Mouse (Mus musculus): ENCODE results near the gene Krt32. TPM values are rescaled to one million over a fixed set of nuclear protein-coding genes. Genes with fewer than 3 reads are reported as not detected.

Krt32 gene
- not detected for total RNA-seq (2021)
- long read RNA-seq, experiment 1 = 0 reads
- long read RNA-seq, experiment 2 = 0 reads

DNA sequence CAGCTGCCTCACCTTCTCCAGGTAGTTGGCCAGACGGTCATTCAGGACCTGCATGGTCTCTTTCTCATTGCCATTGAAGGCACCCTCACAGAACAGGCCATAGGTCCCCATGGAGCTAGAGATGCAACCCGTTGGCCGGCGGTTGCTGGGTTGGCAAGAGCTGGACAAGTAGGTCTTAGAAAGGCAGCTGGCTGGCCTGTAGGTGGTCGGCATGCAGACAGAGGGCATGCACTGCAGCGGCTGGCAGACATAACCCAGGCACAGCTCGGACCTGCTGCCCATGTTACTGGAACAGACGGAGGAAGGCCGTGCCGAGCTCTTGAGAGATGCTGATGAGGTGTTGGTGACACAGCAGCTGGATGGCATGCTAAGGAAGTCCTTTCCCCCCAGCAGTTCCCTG, at the start of gene Krt32:
Gene Krt32 (minus strand): TSS at position 366 of the 400 bp plus-strand sequence.
- DNase-seq = no peak

DNA sequence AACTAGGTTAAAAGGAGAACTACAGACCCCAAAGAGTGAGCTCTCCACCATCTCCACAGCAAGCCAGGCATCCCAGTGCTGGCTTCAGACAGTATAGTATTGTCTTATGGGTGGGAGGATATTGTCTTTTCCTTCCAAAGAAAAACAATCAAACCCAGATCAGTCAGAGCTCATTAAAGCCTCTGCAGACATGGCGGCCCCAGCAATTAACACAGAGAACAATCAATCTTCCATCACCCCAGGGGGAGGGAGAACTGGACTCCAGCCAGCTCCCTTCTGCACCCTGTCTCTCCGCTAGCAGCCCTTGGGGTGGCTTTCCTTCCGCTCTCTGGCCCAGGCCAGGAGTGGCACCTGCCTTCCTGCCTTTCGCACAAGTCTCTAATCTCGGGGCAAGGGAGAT, 49.7 kb upstream of the Krt32 start:
- DNase-seq = no peak

DNA sequence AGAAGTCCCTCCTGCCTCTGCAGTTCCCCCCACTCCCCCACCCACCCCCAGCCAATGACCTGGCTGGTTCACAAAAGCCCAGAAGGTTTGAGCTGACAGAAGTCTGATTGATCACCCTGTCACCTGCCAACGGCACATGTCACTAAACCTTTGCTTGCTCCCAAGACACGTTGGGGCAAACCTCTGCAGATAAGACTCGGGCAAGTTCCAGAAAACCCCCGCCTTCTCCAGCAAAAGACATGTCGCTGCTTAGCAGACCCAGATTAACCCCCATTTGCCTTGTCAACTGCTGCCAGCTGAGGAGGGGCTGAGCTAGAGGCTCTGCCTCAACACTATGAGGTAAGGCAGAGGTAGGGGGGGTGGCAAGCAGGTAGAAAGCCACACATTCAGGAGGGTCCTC, 48.5 kb upstream of the Krt32 start:
- no peak for DNase-seq

DNA sequence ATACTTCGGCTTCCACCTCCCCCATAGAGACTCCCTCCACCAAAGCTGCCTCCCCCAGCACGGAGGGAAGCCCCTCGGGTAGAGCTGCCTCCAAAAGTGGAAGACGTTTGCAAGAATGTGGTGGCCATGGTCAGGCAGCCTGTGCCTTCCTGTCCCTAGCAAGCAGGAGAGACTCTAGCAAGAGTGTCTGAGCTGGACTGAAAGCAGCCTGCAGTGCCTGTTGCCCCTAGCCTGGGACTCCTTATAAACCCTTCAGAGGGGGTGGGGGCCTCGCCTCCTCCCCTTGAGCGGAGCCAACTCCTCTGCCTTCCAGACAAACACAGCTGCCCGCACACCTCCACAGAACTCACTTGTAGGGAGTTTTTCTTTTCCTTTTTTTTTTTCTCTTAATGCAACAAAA, 47.7 kb upstream of the Krt32 start, which contains the start of gene Krt15:
Gene Krt15 (minus strand): TSS at position 198 of the 400 bp plus-strand sequence.
- DNase-seq = no peak

DNA sequence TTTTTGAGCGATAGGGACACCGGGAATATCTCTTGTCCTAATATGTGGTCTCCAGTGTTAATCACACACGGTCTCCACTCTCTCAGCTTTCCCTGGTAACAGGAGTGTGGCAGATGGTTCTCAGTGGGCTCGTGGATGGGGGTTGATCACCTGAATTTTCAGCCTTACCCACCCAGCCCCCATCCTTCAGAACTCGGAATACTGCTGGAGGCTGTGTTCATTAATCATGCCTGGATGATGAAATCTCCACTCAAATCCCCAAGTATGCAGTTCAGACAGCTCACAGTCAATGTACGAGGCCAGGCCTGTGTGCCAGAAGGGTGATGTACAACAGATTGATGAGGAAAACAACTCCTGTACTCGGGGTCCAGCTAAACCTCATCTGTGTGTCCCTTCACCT, 36.9 kb upstream of the Krt32 start:
- no peak for DNase-seq

DNA sequence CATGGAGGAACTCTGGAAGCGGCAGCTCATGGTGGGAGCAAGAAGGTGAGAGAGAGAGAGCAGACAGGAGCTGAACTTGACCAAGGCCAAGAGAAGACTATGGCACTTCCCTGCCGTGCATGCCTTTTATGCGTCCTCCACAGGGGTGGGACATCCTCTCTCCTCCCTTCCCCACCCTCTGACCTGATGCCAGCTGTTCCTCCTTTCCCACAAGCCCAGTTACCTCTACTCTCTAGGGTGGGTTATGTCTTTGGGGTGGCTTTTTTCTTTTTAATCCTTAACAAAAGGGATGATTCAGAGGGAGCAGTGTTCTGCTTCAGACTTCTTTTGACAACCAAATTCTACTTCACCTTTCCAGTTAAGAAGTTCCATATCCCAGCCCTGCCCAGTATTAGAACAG, 33.4 kb upstream of the Krt32 start, which contains the start of gene Krt13:
Gene Krt13 (minus strand): TSS at position 101 of the 400 bp plus-strand sequence.
- no peak for DNase-seq

DNA sequence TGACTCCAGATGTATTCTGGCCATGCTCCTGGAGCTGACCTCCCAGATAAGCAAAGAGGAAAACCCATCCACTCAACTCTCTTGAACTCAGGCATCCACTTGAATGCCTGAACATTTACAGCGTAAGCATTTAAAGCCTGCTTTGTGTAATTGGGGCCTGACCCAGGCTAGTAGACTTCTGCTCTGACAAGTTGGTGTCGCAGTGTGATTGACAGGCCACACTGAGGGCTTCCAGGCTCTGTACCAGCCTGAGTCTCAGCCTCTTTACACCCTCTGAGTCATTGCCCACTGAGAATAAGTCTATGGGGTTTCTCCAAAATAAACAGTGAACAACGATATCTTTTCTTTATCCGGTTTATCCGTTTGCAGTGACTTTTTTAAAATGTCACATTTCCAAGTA, 32.3 kb upstream of the Krt32 start:
- no peak for DNase-seq

- DNase-seq = no peak
These were observed 25.7 kb upstream of the Krt32 start for GRCm38 (mm10) chr11:100113742-100114029.

- DNase-seq = no peak
These were observed 25.1 kb upstream of the Krt32 start for GRCm38 (mm10) chr11:100112935-100113741.

GRCm38 (mm10) chr11:100105576-100106122, 17.6 kb upstream of the Krt32 start, which contains the start of gene Krt36:
TSS of gene Krt36 (minus strand) at chr11:100105626.
- DNase-seq = no peak

- no peak for DNase-seq
These were observed 14.8 kb upstream of the Krt32 start for GRCm38 (mm10) chr11:100102693-100103429.

GRCm38 (mm10) chr11:100100391-100100790, 12.4 kb upstream of the Krt32 start:
- DNase-seq = no peak

DNA sequence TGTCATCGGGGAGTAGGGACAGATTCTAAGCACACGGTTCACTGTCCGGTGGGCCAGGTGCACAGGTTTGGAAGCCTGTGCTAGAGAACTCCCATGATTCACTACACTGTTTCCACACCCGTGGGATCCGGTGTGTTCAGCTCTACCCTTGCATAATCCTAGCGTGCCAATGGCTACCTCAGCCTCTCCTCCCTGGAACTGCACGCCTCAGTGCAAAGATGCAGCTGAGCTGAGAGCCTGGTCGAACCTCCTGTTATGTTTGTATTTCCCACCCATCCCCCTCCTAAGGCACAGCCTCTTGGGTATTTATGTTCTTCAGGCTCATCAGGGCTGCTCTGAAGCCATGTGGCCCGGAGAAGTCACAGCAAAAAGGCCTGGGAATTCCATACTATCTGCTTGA, 9.8 kb upstream of the Krt32 start:
- DNase-seq = no peak

DNA sequence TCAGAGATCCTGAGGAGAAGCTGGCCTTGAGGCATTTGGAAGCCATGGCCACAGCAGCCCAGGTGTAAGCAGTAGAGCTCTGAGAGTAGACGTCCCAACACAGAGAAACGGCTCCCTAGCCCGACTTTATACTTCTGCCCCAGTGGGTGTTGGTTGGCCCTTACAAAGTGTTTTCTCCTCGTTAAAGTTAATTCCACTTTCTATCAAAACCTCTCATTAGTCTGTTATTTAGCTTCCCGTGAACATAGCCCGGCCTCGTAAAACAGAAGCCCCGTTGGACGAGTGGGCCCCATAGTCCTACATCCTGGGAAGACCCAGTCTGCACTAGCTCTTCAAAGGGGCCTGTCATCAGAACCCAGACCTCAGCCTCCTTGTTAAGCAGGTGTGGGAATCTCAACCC, 8.1 kb upstream of the Krt32 start, which contains the start of gene Krt35:
Gene Krt35 (minus strand): TSS at position 101 of the 400 bp plus-strand sequence.
- no peak for DNase-seq

GRCm38 (mm10) chr11:100088378-100089025, 476 bp upstream of the Krt32 start:
- DNase-seq = no peak

GRCm38 (mm10) chr11:100073873-100074272, 14.2 kb downstream of the Krt32 start:
- no peak for DNase-seq

GRCm38 (mm10) chr11:100067293-100068036, 20.6 kb downstream of the Krt32 start:
- DNase-seq = no peak

DNA sequence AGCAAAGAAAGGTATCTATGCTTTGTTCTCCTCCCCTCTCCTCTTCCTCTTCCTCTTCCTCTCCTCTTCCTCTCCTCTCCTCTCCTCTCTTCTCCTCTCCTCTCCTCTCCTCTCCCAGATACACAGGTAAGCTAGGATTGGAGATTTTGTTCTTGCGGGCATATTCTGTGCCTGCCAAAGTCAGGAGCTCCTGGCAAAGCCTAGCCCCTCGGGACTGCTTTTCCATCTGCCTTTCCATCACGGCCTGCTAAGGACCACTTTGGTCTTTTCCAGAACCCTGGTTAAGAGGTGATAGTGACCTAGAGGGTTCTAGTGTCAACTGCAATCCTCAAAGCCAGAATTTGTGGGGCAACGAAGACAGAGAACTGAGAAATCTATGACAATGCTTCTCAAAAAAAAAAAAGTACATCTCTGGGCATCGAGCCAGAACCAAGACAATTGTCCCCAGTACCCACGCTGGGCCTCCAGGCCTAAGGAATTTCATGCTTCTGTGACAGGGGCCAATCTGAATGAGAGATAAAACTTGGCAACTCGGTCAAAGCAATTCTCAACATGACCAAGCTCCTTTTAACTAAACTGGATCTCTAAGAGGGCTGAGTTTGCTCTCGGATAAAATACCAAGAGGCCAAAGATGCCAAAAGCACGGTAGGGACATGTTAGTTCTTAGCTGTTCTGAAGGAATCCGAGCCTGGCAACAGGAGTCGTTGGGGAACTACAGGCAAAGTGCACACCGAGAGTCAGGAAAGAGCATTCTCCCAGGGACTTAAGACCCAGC, 21.6 kb downstream of the Krt32 start:
- no peak for DNase-seq

GRCm38 (mm10) chr11:100058875-100059274, 29.2 kb downstream of the Krt32 start:
- DNase-seq = no peak

- DNase-seq = no peak
These were observed 32.1 kb downstream of the Krt32 start for GRCm38 (mm10) chr11:100055686-100056655.
